Mouse (Mus musculus): ENCODE data around the gene Tmem161a. TPM values are rescaled to one million over a fixed set of nuclear protein-coding genes. Genes with fewer than 3 reads are reported as not detected.

The Tmem161a gene
- polyA plus RNA-seq, 1 experiment from 2014 or later, result 55.7 TPM

GRCm38 (mm10) chr8:70166504-70167110 lies 5.5 kb upstream of the Tmem161a start:
- peaks cover 26% of the 10 kb centered on the region for H3K27me3 ChIP-seq (replicated peaks)
- H3K4me3 ChIP-seq, result no peak overlapping the region
- peak overlapping the region; percentile 42; the same call in 1 of the 2 replicates for H3K9ac ChIP-seq
- WGBS, result 2% methylated on average over 21 of the region's 21 CpGs
- ATAC-seq (ENCODE audit: low FRiP score, low read depth), result peak; percentile 87
- H3K4me2 ChIP-seq (replicated peaks), result peak overlapping the region; percentile 55
- H3K4me1 ChIP-seq, result peaks cover 8% of the 10 kb centered on the region
- no peak overlapping the region for H3K27ac ChIP-seq
- H3K36me3 ChIP-seq, result no peaks in the 10 kb centered on the region
- H3K9me3 ChIP-seq, result no peaks in the 10 kb centered on the region

GRCm38 (mm10) chr8:70170116-70170515 lies 2.0 kb upstream of the Tmem161a start:
- Histone ChIP-seq H3K4me1 (peaks cover 27% of the 10 kb centered on the region), H3K4me3 (no peak overlapping the region), H3K9me3 (no peaks in the 10 kb centered on the region), H3K9ac (no peak overlapping the region), H3K36me3 (0 out of 2 replicates have a peak, but pooled peaks cover 6% of the 10 kb centered on the region), H3K27ac (no peak overlapping the region), H3K27me3 (replicated peaks) (peaks cover 16% of the 10 kb centered on the region), H3K4me2 (replicated peaks) (no peak overlapping the region)
- 80% methylated on average over 3 of the region's 3 CpGs for WGBS
- ATAC-seq (ENCODE audit: low FRiP score, low read depth), result no peak

GRCm38 (mm10) chr8:70170748-70171147 lies 1.4 kb upstream of the Tmem161a start:
- Histone ChIP-seq H3K9me3 (no peaks in the 10 kb centered on the region), H3K36me3 (peaks cover 6% of the 10 kb centered on the region; the same call in 1 of the 2 replicates), H3K27me3 (replicated peaks) (peaks cover 10% of the 10 kb centered on the region), H3K4me1 (peaks cover 27% of the 10 kb centered on the region), H3K4me2 (replicated peaks) (no peak overlapping the region), H3K27ac (no peak overlapping the region), H3K4me3 (no peak overlapping the region), H3K9ac (no peak overlapping the region)
- ATAC-seq (ENCODE audit: low FRiP score, low read depth), result no peak
- 81% methylated on average over 3 of the region's 3 CpGs for WGBS

GRCm38 (mm10) chr8:70171240-70171639 lies 916 bp upstream of the Tmem161a start:
- Histone ChIP-seq H3K4me2 (replicated peaks) (no peak overlapping the region), H3K9ac (no peak overlapping the region), H3K27ac (no peak overlapping the region), H3K27me3 (replicated peaks) (peaks cover 5% of the 10 kb centered on the region), H3K9me3 (no peaks in the 10 kb centered on the region), H3K4me3 (no peak overlapping the region), H3K4me1 (peaks cover 23% of the 10 kb centered on the region), H3K36me3 (peaks cover 6% of the 10 kb centered on the region; the same call in 1 of the 2 replicates)
- no peak for ATAC-seq (ENCODE audit: low FRiP score, low read depth)
- 91% methylated on average over 7 of the region's 7 CpGs for WGBS

- Histone ChIP-seq H3K9ac (no peak overlapping the region), H3K4me1 (peaks cover 20% of the 10 kb centered on the region), H3K36me3 (peaks cover 21% of the 10 kb centered on the region), H3K27ac (no peak overlapping the region), H3K9me3 (no peaks in the 10 kb centered on the region), H3K4me3 (no peak overlapping the region), H3K27me3 (replicated peaks) (no peaks in the 10 kb centered on the region), H3K4me2 (replicated peaks) (peak overlapping the region; percentile 61; the same call in 1 of the 2 replicates)
- WGBS, result 85% methylated on average over 5 of the region's 5 CpGs
- ATAC-seq (ENCODE audit: low FRiP score, low read depth), result no peak
Observed at GRCm38 (mm10) chr8:70173320-70173719, 1.2 kb downstream of the Tmem161a start.

GRCm38 (mm10) chr8:70174079-70174478 lies 1.9 kb downstream of the Tmem161a start:
- no peak for ATAC-seq (ENCODE audit: low FRiP score, low read depth)

GRCm38 (mm10) chr8:70178231-70178630 lies 6.1 kb downstream of the Tmem161a start:
- Histone ChIP-seq H3K4me3 (no peak overlapping the region), H3K9ac (no peak overlapping the region), H3K36me3 (peaks cover 55% of the 10 kb centered on the region), H3K4me1 (peaks cover 13% of the 10 kb centered on the region), H3K9me3 (no peaks in the 10 kb centered on the region), H3K4me2 (replicated peaks) (no peak overlapping the region), H3K27ac (no peak overlapping the region), H3K27me3 (replicated peaks) (no peaks in the 10 kb centered on the region)
- ATAC-seq (ENCODE audit: low FRiP score, low read depth), result no peak
- WGBS, result 84% methylated on average over 2 of the region's 2 CpGs

More at GRCm38 (mm10) chr8:70174079-70174478, 1.9 kb downstream of the Tmem161a start:
- Histone ChIP-seq H3K4me2 (replicated peaks) (0 out of 2 replicates have a peak overlapping the region, but pooled peaks have one; percentile 22), H3K27ac (no peak overlapping the region), H3K4me1 (peaks cover 20% of the 10 kb centered on the region), H3K4me3 (no peak overlapping the region), H3K9ac (0 out of 2 replicates have a peak overlapping the region, but pooled peaks have one; percentile 5), H3K36me3 (peaks cover 26% of the 10 kb centered on the region), H3K9me3 (no peaks in the 10 kb centered on the region), H3K27me3 (replicated peaks) (no peaks in the 10 kb centered on the region)
- 92% methylated on average over 7 of the region's 7 CpGs for WGBS

- no peaks in the 10 kb centered on the region for H3K27me3 ChIP-seq (replicated peaks)
- no peak overlapping the region for H3K9ac ChIP-seq
- ATAC-seq (ENCODE audit: low FRiP score, low read depth), result no peak
- no peak overlapping the region for H3K4me3 ChIP-seq
- H3K36me3 ChIP-seq, result peaks cover 59% of the 10 kb centered on the region
- peaks cover 7% of the 10 kb centered on the region for H3K4me1 ChIP-seq
- WGBS, result 97% methylated on average over 4 of the region's 4 CpGs
- H3K9me3 ChIP-seq, result no peaks in the 10 kb centered on the region
- no peak overlapping the region for H3K27ac ChIP-seq
- H3K4me2 ChIP-seq (replicated peaks), result no peak overlapping the region
Observed at GRCm38 (mm10) chr8:70179082-70179481, 6.9 kb downstream of the Tmem161a start.

- ATAC-seq (ENCODE audit: low FRiP score, low read depth), result no peak
- Histone ChIP-seq H3K4me2 (replicated peaks) (no peak overlapping the region), H3K36me3 (peaks cover 53% of the 10 kb centered on the region), H3K4me1 (no peaks in the 10 kb centered on the region), H3K4me3 (no peak overlapping the region), H3K27ac (no peak overlapping the region), H3K27me3 (replicated peaks) (no peaks in the 10 kb centered on the region), H3K9me3 (no peaks in the 10 kb centered on the region), H3K9ac (no peak overlapping the region)
- 69% methylated on average over 16 of the region's 16 CpGs for WGBS
Observed at GRCm38 (mm10) chr8:70181212-70181902, 9.2 kb downstream of the Tmem161a start.

- H3K4me3 ChIP-seq, result no peak overlapping the region
- no peaks in the 10 kb centered on the region for H3K9me3 ChIP-seq
- H3K4me1 ChIP-seq, result no peaks in the 10 kb centered on the region
- peaks cover 49% of the 10 kb centered on the region for H3K36me3 ChIP-seq
- ATAC-seq (ENCODE audit: low FRiP score, low read depth), result no peak
- H3K9ac ChIP-seq, result no peak overlapping the region
- no peaks in the 10 kb centered on the region for H3K27me3 ChIP-seq (replicated peaks)
- WGBS, result 47% methylated on average over 2 of the region's 2 CpGs
- no peak overlapping the region for H3K4me2 ChIP-seq (replicated peaks)
- no peak overlapping the region for H3K27ac ChIP-seq
Observed at GRCm38 (mm10) chr8:70181903-70182252, 9.7 kb downstream of the Tmem161a start.

GRCm38 (mm10) chr8:70183194-70183593 lies 11.0 kb downstream of the Tmem161a start:
- ATAC-seq (ENCODE audit: low FRiP score, low read depth), result no peak
- WGBS, result 88% methylated on average over 4 of the region's 4 CpGs
- no peak overlapping the region for H3K4me2 ChIP-seq (replicated peaks)
- no peaks in the 10 kb centered on the region for H3K9me3 ChIP-seq
- H3K9ac ChIP-seq, result no peak overlapping the region
- H3K27ac ChIP-seq, result no peak overlapping the region
- H3K4me3 ChIP-seq, result no peak overlapping the region
- H3K36me3 ChIP-seq, result peaks cover 40% of the 10 kb centered on the region
- H3K27me3 ChIP-seq (replicated peaks), result no peaks in the 10 kb centered on the region
- no peaks in the 10 kb centered on the region for H3K4me1 ChIP-seq

- no peak for ATAC-seq (ENCODE audit: low FRiP score, low read depth)
- H3K27me3 ChIP-seq (replicated peaks), result no peaks in the 10 kb centered on the region
- no peak overlapping the region for H3K4me2 ChIP-seq (replicated peaks)
- no peak overlapping the region for H3K9ac ChIP-seq
- H3K4me1 ChIP-seq, result peaks cover 9% of the 10 kb centered on the region; the same call in 1 of the 2 replicates
- no peak overlapping the region for H3K4me3 ChIP-seq
- no peak overlapping the region for H3K27ac ChIP-seq
- H3K36me3 ChIP-seq, result 0 out of 2 replicates have a peak, but pooled peaks cover 3% of the 10 kb centered on the region
- H3K9me3 ChIP-seq, result no peaks in the 10 kb centered on the region
- 73% methylated on average over 7 of the region's 7 CpGs for WGBS
Observed at GRCm38 (mm10) chr8:70188707-70189106, 16.6 kb downstream of the Tmem161a start.

All from neural tube, embryonic 12.5 days (tissue).